Comparison of ENCODE assay signal across 21 mouse cellular contexts in genomic region chr2:27990430-27991211, GRCm38 (mm10).
A peak's percentile ranks its signal among the peaks of the same experiment; 100 is the strongest.
DNase-seq lines count a peak whose midpoint lies in the region; ATAC-seq and TF ChIP-seq lines count a peak whose summit lies in the region.
"Had no signal": no experiment of that assay in that cellular context is flagged by ENCODE, and none has a peak within 500 bp of the region (broad histone marks: within the 10 kb centered on the region; RNA-seq: fewer than 3 reads in every experiment).

No protein-coding gene starts in this region.

- H3K9ac ChIP-seq in liver, embryonic 11.5 days (ENCODE audit: low read depth, low read length) = peak overlapping the region; percentile 18; the same call in 1 of the 2 replicates
- no peak overlapping the region for H3K9ac ChIP-seq in liver, postnatal 0 days (replicated peaks)
- H3K9ac ChIP-seq in liver, embryonic 15.5 days = no peak overlapping the region
- H3K9ac ChIP-seq: heart, embryonic 12.5 days; kidney, embryonic 15.5 days; limb, embryonic 15.5 days; lung, embryonic 14.5 days had no signal

- H3K4me1 ChIP-seq in heart, embryonic 10.5 days = peaks cover 13% of the 10 kb centered on the region
- peaks cover 8% of the 10 kb centered on the region; the same call in 1 of the 2 replicates for H3K4me1 ChIP-seq in liver, embryonic 11.5 days (replicated peaks; ENCODE audit: control insufficient read depth, insufficient read depth, low read length)
- H3K4me1 ChIP-seq in liver, postnatal 0 days (ENCODE audit: insufficient read depth) = no peaks in the 10 kb centered on the region; the same call in 1 of the 2 replicates
- peaks cover 72% of the 10 kb centered on the region for H3K4me1 ChIP-seq in liver, embryonic 15.5 days (replicated peaks)
- H3K4me1 ChIP-seq: limb, embryonic 15.5 days had no signal

- ATAC-seq in liver, embryonic 11.5 days (replicated peaks; ENCODE audit: low FRiP score) = no peak
- no peak for ATAC-seq in liver, postnatal 0 days
- no peak for ATAC-seq in liver, embryonic 15.5 days (ENCODE audit: insufficient read depth)
- ATAC-seq: intestine, embryonic 16.5 days; Patski had no signal

- no peak for TF ChIP-seq CTCF in liver, postnatal 0 days (IDR thresholded peaks at IDR 0.05; ENCODE audit: low read depth)

- no peak for TF ChIP-seq EP300 in liver, postnatal 0 days (IDR thresholded peaks at IDR 0.05; ENCODE audit: low read depth)

- no peaks in the 10 kb centered on the region for H3K9me3 ChIP-seq in heart, embryonic 10.5 days
- H3K9me3 ChIP-seq in liver, embryonic 11.5 days (ENCODE audit: control insufficient read depth, low read length) = no peaks in the 10 kb centered on the region
- H3K9me3 ChIP-seq in liver, postnatal 0 days (ENCODE audit: low read length) = no peaks in the 10 kb centered on the region
- H3K9me3 ChIP-seq in liver, embryonic 15.5 days (replicated peaks) = no peaks in the 10 kb centered on the region
- H3K9me3 ChIP-seq: heart, embryonic 12.5 days; kidney, embryonic 15.5 days; limb, embryonic 15.5 days had no signal

- H3K4me2 ChIP-seq in liver, embryonic 11.5 days = no peak overlapping the region
- H3K4me2 ChIP-seq in liver, postnatal 0 days (ENCODE audit: low read depth, low read length) = no peak overlapping the region
- no peak overlapping the region for H3K4me2 ChIP-seq in liver, embryonic 15.5 days
- H3K4me2 ChIP-seq: heart, embryonic 12.5 days; kidney, embryonic 15.5 days; limb, embryonic 15.5 days; lung, embryonic 14.5 days had no signal

- WGBS in heart, embryonic 10.5 days = 83% methylated on average over 12 of the region's 13 CpGs
- 81% methylated on average over 13 of the region's 13 CpGs for WGBS in liver, embryonic 11.5 days
- 70% methylated on average over 12 of the region's 13 CpGs for WGBS in liver, postnatal 0 days (ENCODE audit: insufficient replicate concordance)
- 66% methylated on average over 13 of the region's 13 CpGs for WGBS in liver, embryonic 15.5 days (ENCODE audit: insufficient replicate concordance)

- no peak for DNase-seq in heart, embryonic 10.5 days (ENCODE audit: low spot score)
- no peak for DNase-seq in heart, adult 9 months (ENCODE audit: low spot score in 2 of 2)
- no peak for DNase-seq in liver, embryonic 11.5 days (ENCODE audit: low spot score)
- DNase-seq in liver, postnatal 0 days = no peak
- peak; percentile 39 for DNase-seq in right cerebral cortex, adult 18-20 months
- DNase-seq in right cerebral cortex, postnatal 10 days (ENCODE audit: low spot score in 2 of 2) = no peak
- no peak for DNase-seq in adrenal gland, postnatal 36 days
- DNase-seq: cerebellum, adult 11-12 months; cerebellum, postnatal 10 days; gastrocnemius, postnatal 10 days; heart, postnatal 10 days; kidney, postnatal 36 days; layer of hippocampus, postnatal 36 days; lung, embryonic 14.5 days had no signal

- H3K27ac ChIP-seq in heart, embryonic 10.5 days = peak overlapping the region; percentile 52; the same call in 1 of the 2 replicates
- H3K27ac ChIP-seq in liver, embryonic 11.5 days (ENCODE audit: low read depth, low read length) = no peak overlapping the region
- no peak overlapping the region for H3K27ac ChIP-seq in liver, postnatal 0 days (ENCODE audit: low read depth)
- 0 out of 2 replicates have a peak overlapping the region, but pooled peaks have one; percentile 39 for H3K27ac ChIP-seq in liver, embryonic 15.5 days (replicated peaks)
- H3K27ac ChIP-seq: kidney, embryonic 15.5 days; limb, embryonic 15.5 days; stomach, postnatal 0 days had no signal

- no peak overlapping the region for H3K4me3 ChIP-seq in heart, embryonic 10.5 days
- no peak overlapping the region for H3K4me3 ChIP-seq in liver, embryonic 11.5 days (ENCODE audit: low read depth, low read length)
- no peak overlapping the region for H3K4me3 ChIP-seq in liver, postnatal 0 days (ENCODE audit: low read depth, low read length)
- no peak overlapping the region for H3K4me3 ChIP-seq in liver, embryonic 15.5 days (replicated peaks)
- H3K4me3 ChIP-seq: heart, embryonic 12.5 days; kidney, embryonic 15.5 days; limb, embryonic 15.5 days had no signal

- H3K27me3 ChIP-seq in heart, embryonic 10.5 days (ENCODE audit: insufficient read depth, poor library complexity, severe bottlenecking) = no peaks in the 10 kb centered on the region
- no peaks in the 10 kb centered on the region for H3K27me3 ChIP-seq in liver, embryonic 11.5 days (replicated peaks; ENCODE audit: control insufficient read depth, insufficient read depth, low read length)
- no peaks in the 10 kb centered on the region for H3K27me3 ChIP-seq in liver, postnatal 0 days (ENCODE audit: insufficient read depth, low read length)
- no peaks in the 10 kb centered on the region for H3K27me3 ChIP-seq in liver, embryonic 15.5 days
- H3K27me3 ChIP-seq: heart, embryonic 12.5 days; kidney, embryonic 15.5 days; limb, embryonic 15.5 days; Patski had no signal

- H3K36me3 ChIP-seq in heart, embryonic 10.5 days = peaks cover 58% of the 10 kb centered on the region
- 0 out of 2 replicates have a peak, but pooled peaks cover 2% of the 10 kb centered on the region for H3K36me3 ChIP-seq in liver, embryonic 11.5 days (ENCODE audit: control insufficient read depth, insufficient read depth, low read length)
- H3K36me3 ChIP-seq in liver, postnatal 0 days (replicated peaks; ENCODE audit: insufficient read depth, low read length) = no peaks in the 10 kb centered on the region
- no peaks in the 10 kb centered on the region for H3K36me3 ChIP-seq in liver, embryonic 15.5 days (replicated peaks)

Comparison
In these comparisons a context has a peak if more than half of its experiments do, and no peak if none do; other contexts are left out.
1. H3K27ac ChIP-seq: peak in heart, embryonic 10.5 days (single experiment) and liver, embryonic 15.5 days (single experiment); none in liver, embryonic 11.5 days (single experiment) and liver, postnatal 0 days (single experiment).